In genomic region chr6:119039293-119039692, GRCm38 (mm10) we compare ENCODE assay signal across 13 mouse cellular contexts.
"Had no signal": no experiment of that assay in that cellular context is flagged by ENCODE, and none has a peak within 500 bp of the region (broad histone marks: within the 10 kb centered on the region; RNA-seq: fewer than 3 reads in every experiment).

No protein-coding gene starts in this region.

- H3K4me3 ChIP-seq: left cerebral cortex, adult 2 months; limb, embryonic 10.5 days; liver, embryonic 15.5 days; midbrain, embryonic 13.5 days had no signal

- H3K36me3 ChIP-seq: liver, embryonic 15.5 days; midbrain, embryonic 13.5 days had no signal

- H3K4me2 ChIP-seq: liver, embryonic 11.5 days; liver, embryonic 15.5 days; midbrain, embryonic 13.5 days had no signal

- H3K9ac ChIP-seq: liver, embryonic 15.5 days; midbrain, embryonic 13.5 days had no signal

- DNase-seq: kidney, adult 18-20 months; kidney, postnatal 10 days; kidney, postnatal 4 days; lung, adult 2 months; thymus, postnatal 4 days had no signal

- ATAC-seq: midbrain, embryonic 13.5 days had no signal

- H3K4me1 ChIP-seq: liver, embryonic 15.5 days; megakaryocyte, embryonic 14.5 days had no signal

- H3K27me3 ChIP-seq: liver, embryonic 15.5 days; midbrain, embryonic 13.5 days had no signal

- H3K9me3 ChIP-seq: liver, embryonic 15.5 days; megakaryocyte, embryonic 14.5 days had no signal

- H3K27ac ChIP-seq: left cerebral cortex, adult 2 months; liver, embryonic 15.5 days; macrophage; midbrain, embryonic 13.5 days; stomach, postnatal 0 days had no signal
